Mouse (Mus musculus) neural tube, embryonic 11.5 days (tissue): ENCODE measurements around the gene Tm4sf20. TPM values are rescaled to one million over a fixed set of nuclear protein-coding genes. Genes with fewer than 3 reads are reported as not detected.

Experiments used
- polyA plus RNA-seq: library from polyadenylated mRNA; unstranded; fragments of >200 nt; fragmentation: Nextera tagmentation; extraction: Ambion mirVana; gene quantifications from 2 replicates; pipeline ENCODE4 v1.2.1, GENCODE M21; 2014

Tm4sf20 gene
- polyA plus RNA-seq, 1 experiment from 2014 or later = 0.28 TPM

Other genes starting within 250 kb of the Tm4sf20 start
- 0.16 and 0.18 TPM in 2 replicates for gene Col4a4, start 181.6 kb downstream of the Tm4sf20 start, polyA plus RNA-seq
- gene Col4a3, start 181.5 kb downstream of the Tm4sf20 start, polyA plus RNA-seq = 0.11 and 0.18 TPM in 2 replicates
- gene Mff, start 43.6 kb downstream of the Tm4sf20 start, polyA plus RNA-seq = 278 and 290 TPM in 2 replicates
- not detected in 2 replicates for gene Gm47791, start 2.8 kb upstream of the Tm4sf20 start, polyA plus RNA-seq
- 55.0 and 58.4 TPM in 2 replicates for gene Agfg1, start 71.0 kb upstream of the Tm4sf20 start, polyA plus RNA-seq
- gene A030005L19Rik, start 144.9 kb upstream of the Tm4sf20 start, polyA plus RNA-seq = not detected in 2 replicates
- gene A030014E15Rik, start 156.5 kb upstream of the Tm4sf20 start, polyA plus RNA-seq = not detected in 2 replicates
- not detected in 2 replicates for gene Gm6217, start 162.9 kb upstream of the Tm4sf20 start, polyA plus RNA-seq
- not detected in 2 replicates for gene A030003K21Rik, start 174.9 kb upstream of the Tm4sf20 start, polyA plus RNA-seq
- gene Gm7544, start 187.6 kb upstream of the Tm4sf20 start, polyA plus RNA-seq = not detected in 2 replicates
- not detected in 2 replicates for gene Gm47955, start 191.8 kb upstream of the Tm4sf20 start, polyA plus RNA-seq
- not detected in 2 replicates for gene Gm47959, start 232.1 kb upstream of the Tm4sf20 start, polyA plus RNA-seq